Mouse (Mus musculus) spleen, embryonic (tissue): ENCODE data around the gene Psmd1.

Source experiments
- CTCF ChIA-PET: fragments of 350-600 bp; sonication (Branson Sonifier 250); formaldehyde crosslinking; loops from one replicate; lab custom pipeline; 2022; lab: Charles Lee

The Psmd1 gene

GRCm38 (mm10) chr1:86154824-86155164 is 90.6 kb downstream of the Psmd1 start:
- CTCF ChIA-PET = no interaction called here

GRCm38 (mm10) chr1:86156075-86156474 is 91.9 kb downstream of the Psmd1 start:
- CTCF ChIA-PET = no interaction called here

- CTCF ChIA-PET = no interaction called here
Measured at GRCm38 (mm10) chr1:86156595-86156994, 92.4 kb downstream of the Psmd1 start.

- CTCF ChIA-PET = no interaction called here
Measured at GRCm38 (mm10) chr1:86160059-86160458, 95.9 kb downstream of the Psmd1 start.

GRCm38 (mm10) chr1:86160479-86160878 is 96.3 kb downstream of the Psmd1 start:
- CTCF ChIA-PET = no interaction called here

- CTCF ChIA-PET = no interaction called here
Measured at GRCm38 (mm10) chr1:86161061-86161460, 96.9 kb downstream of the Psmd1 start.

- CTCF ChIA-PET = no interaction called here
Measured at GRCm38 (mm10) chr1:86174602-86175001, 110.4 kb downstream of the Psmd1 start.

- CTCF ChIA-PET = no interaction called here
Measured at GRCm38 (mm10) chr1:86176066-86176465, 111.9 kb downstream of the Psmd1 start.

GRCm38 (mm10) chr1:86178462-86179253 is 114.5 kb downstream of the Psmd1 start:
- CTCF ChIA-PET = interaction anchor here (0.5 to 1.1 kb wide), 6 partner anchors 22 to 518 kb away, joined by 3 to 6 read pairs (median 3); no protein-coding TSS in a partner anchor

GRCm38 (mm10) chr1:86182004-86182709 is 118.0 kb downstream of the Psmd1 start:
- CTCF ChIA-PET = interaction anchor here (0.7 kb wide), 1 partner anchor 126 kb away, joined by 4 read pairs; no protein-coding TSS in a partner anchor

GRCm38 (mm10) chr1:86183577-86184263 is 119.5 kb downstream of the Psmd1 start:
- CTCF ChIA-PET = interaction anchor here (0.7 kb wide), 1 partner anchor 23 kb away, joined by 3 read pairs; no protein-coding TSS in a partner anchor

- CTCF ChIA-PET = no interaction called here
Measured at GRCm38 (mm10) chr1:86186762-86187161, 122.6 kb downstream of the Psmd1 start.

GRCm38 (mm10) chr1:86187856-86188255 is 123.7 kb downstream of the Psmd1 start:
- CTCF ChIA-PET = no interaction called here

- CTCF ChIA-PET = interaction anchor here (1.1 kb wide), 1 partner anchor 152 kb away, joined by 3 read pairs; no protein-coding TSS in a partner anchor
Measured at GRCm38 (mm10) chr1:86188271-86188670, 124.1 kb downstream of the Psmd1 start.
